Mouse (Mus musculus) fibroblast of lung, adult 2 months (primary cell): ENCODE results near the gene Slc22a27.
"Not testable (repeated sequence)": the region's sequence is repeated elsewhere in the genome, so short reads cannot be mapped to it uniquely, and the experiment has no call there.

ENCODE experiments used
- DNase-seq: peaks from one replicate; pipeline ENCODE4 v3.0.0-alpha.2; 2011; ENCODE audit warnings: low read depth

Slc22a27 gene

DNA sequence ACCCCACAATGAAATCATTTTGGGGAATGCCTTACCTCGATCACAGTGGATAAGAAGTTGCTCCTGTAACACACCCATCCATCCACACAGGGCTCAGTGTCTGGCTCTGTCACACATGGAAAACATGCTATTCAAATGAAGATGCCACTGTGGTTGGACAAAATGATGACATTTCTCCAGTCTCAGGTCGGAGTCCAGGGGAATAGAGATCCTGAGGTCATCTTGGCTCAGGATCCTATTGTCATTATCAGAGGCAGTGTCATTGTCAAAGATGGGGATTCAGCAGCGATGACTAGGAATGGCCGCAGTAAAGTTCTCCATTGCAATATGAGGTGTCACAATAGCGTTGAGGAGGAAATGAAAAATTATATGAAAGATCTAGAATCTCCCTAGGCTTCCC is at the start of gene Slc22a27:
Gene Slc22a27, minus strand, starts transcription at position 101 of the 400 bp plus-strand sequence.
- not testable (repeated sequence) for DNase-seq

DNA sequence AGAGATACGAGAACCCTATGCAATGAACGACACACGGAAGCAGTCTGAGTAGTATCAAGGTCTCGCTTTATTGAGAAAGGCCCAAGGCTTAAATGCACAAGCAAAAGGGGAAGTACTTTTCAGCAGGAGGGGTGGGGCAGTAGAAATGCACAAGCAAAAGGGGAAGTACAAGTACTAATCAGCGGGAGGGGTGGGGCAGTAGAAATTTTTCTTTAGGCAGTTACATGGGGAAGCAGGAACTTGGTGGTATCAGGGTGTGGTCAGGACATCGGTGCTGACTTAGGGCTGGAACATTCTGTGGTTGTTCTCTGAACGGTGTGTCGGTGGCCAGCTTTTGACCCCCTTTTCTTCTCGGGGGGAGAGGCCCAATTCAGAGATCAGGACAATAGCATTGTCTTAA is 45.8 kb upstream of the Slc22a27 start:
- DNase-seq: not testable (repeated sequence)

DNA sequence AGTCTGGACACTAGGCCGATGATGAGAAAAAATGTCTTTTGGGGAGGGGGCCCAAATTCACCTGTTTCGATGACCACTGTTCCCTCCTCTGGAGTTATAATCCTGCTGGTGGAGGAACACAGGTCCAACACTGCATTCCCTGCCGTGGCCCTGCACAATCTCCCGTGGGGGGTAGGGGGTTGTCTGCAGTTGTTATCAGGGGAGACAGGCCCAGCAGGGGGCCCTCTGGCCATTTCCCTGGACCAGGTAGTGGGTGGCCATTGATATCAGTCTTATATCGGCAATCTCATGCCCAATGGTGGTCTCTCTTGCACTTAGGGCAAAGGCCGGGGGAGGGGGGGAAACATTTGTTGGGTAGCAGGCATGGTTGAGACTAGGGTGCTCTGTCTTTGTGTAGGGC is 43.3 kb upstream of the Slc22a27 start:
- not testable (repeated sequence) for DNase-seq

DNA sequence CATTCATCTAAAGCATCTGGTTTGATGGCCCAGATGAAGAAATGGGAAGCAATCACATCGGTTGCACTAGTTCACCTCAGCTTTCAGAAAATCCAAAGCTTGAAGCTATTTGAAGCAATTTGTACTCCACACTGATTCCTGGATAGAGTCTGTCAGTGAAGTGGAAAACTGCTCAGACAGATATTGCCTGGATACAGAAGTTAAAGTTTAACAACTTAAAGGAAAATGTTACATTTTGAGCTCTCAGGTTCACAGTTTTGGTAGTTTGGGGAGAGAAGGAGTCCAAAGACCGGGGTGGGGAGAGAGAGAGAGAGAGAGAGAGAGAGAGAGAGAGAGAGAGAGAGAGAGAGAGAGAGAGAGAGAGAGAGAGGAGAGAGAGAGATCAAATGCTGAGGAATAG is 2.9 kb upstream of the Slc22a27 start:
- no peak for DNase-seq

DNA sequence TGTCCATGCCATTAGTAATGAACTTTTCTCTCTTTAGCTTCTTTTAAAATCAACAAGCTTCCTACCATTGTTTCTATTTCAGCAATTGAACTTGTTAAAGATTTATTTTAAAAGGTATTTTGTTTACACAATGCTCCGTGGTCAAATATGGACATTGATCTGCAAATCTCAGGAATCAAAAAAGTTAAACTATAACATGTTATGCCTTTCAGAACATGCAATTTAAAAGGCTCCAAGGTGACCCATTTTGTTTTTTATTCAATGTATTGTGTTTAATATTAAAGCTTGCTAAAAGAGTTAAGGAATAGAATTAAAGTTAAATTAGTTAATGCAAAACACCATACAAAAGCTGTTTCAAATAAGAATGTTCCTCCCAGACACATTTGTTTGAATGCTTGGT is 723 bp upstream of the Slc22a27 start:
- DNase-seq: not testable (repeated sequence)

DNA sequence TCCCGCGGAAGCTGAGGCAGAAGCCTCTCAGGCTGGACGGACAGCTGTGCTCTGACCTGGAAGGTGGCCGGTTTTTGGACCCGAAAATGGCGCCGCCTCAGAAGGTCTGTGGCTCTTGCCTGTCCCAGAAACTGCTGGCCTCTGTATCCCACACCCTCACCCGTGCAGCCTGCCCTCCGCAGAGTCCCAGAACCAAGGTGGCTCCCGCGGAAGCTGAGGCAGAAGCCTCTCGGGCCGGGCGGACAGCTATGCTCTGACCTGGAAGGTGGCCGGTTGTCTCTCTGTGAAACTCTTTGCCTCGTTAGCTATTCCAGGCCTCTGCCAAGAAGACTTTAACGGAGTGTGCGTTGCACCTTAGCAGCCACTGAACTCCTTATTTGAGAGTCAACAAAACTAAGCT is 26.4 kb downstream of the Slc22a27 start:
- DNase-seq: not testable (repeated sequence)

DNA sequence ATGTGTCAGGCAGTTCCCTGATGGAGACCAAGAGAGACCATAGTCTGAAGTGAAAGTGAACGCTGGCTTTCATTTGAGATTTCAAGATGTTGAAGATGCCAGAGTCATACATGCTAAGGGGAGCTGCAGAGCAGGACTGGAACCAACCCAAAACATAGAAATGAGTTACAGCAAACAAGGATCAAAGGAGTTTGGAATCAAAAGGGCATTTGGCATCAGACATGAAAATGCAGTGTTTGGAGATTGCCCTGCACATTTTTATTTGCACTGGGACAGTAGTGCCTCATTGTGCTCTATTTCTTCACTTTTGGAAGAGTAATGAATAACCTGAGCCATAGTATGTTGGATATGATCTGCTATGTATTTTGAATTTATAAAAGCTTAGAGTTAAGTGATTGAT is 89.2 kb downstream of the Slc22a27 start:
- DNase-seq: no peak

DNA sequence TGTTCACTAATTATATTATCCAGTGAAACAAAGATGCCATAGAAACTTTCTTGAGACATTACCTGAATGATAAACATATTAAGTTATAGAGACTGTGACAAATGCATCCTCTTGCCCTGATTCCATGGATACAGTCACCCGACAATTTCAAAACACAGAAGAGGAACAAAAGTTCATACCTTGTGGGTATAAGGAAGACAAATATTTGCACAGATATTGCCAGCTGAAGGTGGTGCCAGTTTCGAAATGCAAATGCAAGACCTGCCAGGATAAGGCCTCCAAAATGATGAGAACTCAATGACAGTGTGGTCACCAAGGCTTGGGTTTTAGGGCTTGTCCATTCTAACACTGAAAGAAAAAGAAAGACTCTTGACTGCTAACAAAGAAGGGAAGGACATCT is 136.0 kb downstream of the Slc22a27 start:
- DNase-seq: no peak
